Mouse (Mus musculus) heart, adult 11 months (tissue): ENCODE data around the gene Nradd.

ENCODE experiments used
- DNase-seq: peaks from one replicate; pipeline ENCODE4 v3.0.0; 2022

The Nradd gene

DNA sequence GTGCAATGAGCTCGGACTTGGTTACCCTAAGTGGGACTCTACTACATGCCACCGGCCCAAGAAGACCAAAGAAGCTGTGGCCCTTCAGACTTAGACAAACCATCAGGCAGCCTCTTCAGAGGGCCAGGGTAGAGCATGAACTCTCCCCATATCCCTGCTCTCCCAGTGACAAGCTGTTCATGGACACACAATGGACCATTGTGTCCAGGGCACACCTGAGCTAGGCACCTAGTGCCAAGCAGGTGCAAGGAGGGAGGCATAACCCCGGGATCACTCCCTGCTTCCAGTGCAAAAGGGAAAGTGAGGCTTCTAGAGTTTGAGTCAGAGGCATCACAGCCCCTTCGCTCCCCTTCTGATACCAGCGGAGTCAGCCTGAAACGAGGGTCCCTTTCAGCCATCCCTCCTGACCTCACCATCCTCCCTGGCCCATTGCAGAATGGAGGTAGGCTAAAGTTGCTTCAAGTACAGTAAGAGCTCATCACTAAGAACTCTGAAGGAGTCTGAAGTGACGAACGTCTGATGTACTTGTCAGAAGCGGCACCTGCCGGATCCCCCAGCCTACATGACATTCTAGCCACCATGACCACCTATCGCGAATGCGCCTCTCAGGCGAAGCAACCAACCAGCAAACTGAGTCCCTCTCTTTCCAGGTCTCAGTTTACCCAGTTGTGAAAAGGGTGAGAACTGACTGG is 28.9 kb upstream of the Nradd start:
- DNase-seq: peak; percentile 94

- peak; percentile 97 for DNase-seq
These were observed 27.9 kb upstream of the Nradd start for GRCm38 (mm10) chr9:110651931-110652722.

DNA sequence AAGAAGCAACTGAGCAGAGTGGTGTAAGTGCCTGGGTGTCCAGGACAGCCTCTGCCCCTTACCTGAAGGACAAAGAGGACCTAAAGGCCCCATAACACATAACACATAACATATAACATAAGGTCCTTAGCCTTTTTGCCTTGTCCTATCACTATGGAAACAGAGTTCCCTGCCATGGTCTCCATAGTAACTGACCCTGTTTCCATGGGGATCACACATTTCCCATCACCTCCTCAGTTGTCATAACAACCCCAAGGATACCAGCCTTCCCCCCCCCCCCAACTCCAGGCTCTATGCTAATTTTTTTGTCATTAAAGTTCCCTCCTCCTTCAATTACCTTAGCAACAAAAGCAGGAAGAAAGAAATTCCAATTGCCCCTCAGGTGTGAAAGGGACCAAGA is 25.5 kb upstream of the Nradd start:
- no peak for DNase-seq

- peak; percentile 94 for DNase-seq
These were observed 21.0 kb upstream of the Nradd start for GRCm38 (mm10) chr9:110645219-110645618.

DNA sequence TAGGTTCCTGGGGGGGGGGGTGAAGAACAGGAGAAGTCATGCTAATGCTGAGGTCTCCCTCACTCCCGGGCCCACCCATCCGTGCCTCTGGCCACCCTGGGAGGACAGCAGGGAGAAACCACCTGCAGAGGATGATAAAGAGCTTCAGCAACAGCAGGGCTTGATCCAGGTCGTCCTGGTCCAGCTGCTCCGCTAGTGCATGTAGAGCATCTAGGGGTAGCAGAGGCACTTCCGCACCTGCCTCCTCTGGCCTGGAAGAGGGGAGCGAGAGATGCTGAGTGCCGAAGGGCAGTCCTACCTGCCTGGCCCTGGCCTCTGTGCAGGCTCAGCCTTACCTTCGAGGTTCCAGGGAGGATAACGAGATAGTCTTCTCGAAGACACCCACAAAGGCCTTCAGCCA is 20.0 kb upstream of the Nradd start:
- DNase-seq: no peak

DNA sequence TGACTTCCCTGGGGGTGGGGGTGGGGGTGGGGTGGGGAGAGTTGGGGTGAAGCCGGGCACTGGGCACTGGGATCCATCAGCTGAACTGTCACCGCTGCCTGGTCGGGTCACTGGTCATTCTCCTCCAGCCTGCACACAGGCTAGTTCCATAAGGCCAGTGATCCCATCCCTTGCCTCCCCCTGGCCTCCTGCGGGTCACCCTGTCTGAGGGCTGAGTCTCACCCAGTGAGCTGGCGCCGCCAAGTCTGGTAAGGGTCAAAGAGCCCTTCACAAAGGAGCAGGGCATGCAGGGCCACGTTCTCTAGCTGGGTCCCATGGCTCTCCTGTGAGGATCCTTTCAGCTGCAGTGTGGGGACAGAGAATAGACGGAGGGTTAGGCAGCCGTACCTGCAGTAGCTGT is 19.5 kb upstream of the Nradd start:
- DNase-seq: no peak

- DNase-seq: no peak
These were observed 18.7 kb upstream of the Nradd start for GRCm38 (mm10) chr9:110642812-110643524.

GRCm38 (mm10) chr9:110641006-110641405 is 16.8 kb upstream of the Nradd start:
- DNase-seq: no peak

DNA sequence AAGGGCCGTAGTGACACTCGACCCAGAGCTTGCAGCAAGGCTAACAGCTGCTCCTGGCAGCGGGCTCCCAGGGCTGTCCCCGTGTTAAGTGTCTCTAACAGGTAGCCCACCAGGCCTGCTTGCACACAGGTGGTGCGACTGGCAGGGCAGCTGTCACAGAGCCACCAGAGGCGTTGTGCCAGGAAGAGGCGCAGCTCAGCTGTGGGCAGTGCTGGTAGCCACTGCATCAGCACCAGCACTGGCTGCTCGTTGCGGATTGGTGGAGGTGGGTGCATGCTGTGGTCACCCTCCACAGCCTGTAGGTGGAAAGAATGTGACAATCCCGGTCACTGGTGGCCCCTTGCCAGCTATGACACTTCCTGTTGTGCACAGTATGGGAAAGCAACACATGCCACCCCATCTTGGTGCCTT is 14.4 kb upstream of the Nradd start:
- no peak for DNase-seq

- peak; percentile 96 for DNase-seq
These were observed 11.0 kb upstream of the Nradd start for GRCm38 (mm10) chr9:110635225-110635624.

GRCm38 (mm10) chr9:110633882-110634281 is 9.6 kb upstream of the Nradd start:
- no peak for DNase-seq

DNA sequence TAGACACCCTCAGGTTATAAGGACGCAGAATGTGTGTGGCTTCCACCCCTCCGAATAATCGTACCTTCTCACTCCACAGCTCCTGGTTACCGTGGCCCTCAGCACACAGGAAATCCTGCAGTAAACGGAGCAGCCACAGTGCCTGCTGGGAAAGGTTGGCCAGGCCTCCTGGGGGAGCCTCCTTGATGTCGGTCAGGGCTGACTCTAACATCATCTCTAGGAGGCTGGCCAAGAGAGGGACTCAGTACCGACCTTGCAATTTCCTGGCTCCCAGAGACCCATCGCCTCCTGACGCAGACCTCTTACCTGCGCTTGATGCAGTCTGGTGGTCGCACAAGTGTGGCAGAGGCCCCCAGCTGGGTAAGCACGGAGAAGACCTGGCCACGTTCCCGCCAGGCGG is 8.4 kb upstream of the Nradd start:
- no peak for DNase-seq

- no peak for DNase-seq
These were observed 7.5 kb upstream of the Nradd start for GRCm38 (mm10) chr9:110631651-110632275.

GRCm38 (mm10) chr9:110631191-110631590 is 6.9 kb upstream of the Nradd start:
- no peak for DNase-seq

- no peak for DNase-seq
These were observed 5.9 kb upstream of the Nradd start for GRCm38 (mm10) chr9:110630171-110630570.

DNA sequence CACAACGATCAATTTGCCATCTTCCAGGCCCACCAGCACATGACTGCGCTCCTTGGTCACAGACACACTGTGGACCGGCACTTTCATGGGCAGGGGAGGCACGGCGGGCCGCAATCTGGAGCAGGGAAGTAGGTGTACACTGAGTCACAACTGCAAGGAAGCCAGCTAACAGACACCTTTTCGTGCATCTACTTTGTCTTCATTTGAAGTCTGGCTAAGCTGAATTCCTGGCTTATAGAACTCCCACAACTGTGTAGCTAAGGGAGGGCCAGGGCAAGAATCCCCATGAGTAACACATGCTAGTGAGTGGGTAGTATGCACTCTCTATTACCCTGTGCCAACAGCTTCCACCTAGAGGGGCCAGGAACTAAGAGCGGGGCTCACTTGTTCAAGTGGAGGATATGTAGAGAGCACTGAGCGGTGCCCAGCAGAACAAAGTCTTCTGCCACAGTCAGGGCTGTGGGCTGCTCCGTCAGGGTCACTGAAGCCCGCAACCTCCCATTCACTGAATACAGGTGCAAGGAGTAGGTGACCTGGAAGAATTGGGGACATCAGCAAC is 1.2 kb upstream of the Nradd start:
- DNase-seq: peak; percentile 83

GRCm38 (mm10) chr9:110623416-110624195 is 646 bp downstream of the Nradd start:
- peak; percentile 88 for DNase-seq

DNA sequence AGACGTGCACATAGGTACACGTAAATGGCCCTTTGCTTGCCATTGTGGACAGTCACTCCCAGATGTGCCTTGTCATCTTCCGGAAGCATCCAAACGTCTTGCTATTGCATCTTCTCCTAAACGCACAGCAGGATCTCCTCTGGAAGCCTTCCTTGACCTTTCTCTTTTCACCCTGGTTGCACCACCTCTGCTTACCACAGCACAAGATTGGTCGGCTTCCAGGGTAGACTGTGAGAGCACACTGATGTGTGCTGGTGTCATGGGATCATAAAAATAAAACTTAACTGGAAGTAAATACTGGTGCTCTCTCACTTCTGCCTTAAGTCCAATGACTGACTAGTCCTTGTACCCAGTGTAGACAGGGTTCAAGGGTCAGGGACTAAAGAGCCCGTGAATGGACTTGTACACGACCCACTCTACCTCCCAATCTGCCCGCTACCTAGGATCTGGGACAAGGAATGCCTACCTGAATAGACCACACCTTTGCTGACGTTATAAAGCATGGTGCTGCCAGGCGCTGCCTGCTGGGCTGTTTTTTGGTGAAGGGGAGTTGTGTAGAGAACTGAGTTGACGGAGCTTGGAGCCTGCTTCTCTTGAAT is 1.5 kb downstream of the Nradd start:
- DNase-seq: peak; percentile 87

- peak; percentile 87 for DNase-seq
These were observed 3.6 kb downstream of the Nradd start for GRCm38 (mm10) chr9:110620685-110621084.

DNA sequence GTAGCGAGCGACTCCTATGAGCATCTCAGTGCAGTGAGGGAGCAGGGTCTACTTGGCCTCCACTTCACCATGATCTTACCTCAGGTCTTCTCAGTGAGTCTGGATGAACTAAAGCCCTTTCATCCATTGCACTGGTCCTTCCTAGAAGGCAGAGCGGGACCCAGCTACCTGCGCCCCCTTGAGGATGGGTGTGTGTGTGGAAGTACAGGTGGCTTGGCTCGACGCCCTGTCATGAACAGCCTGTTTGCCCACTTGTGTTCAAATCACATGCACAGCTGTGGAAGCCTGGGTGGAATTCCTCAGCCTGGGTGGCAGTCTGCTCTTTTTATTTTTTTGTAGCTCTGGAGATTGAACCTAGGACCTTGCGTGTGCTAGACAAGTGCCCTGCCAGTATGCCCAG is 4.1 kb downstream of the Nradd start:
- DNase-seq: no peak

GRCm38 (mm10) chr9:110617081-110617480 is 7.2 kb downstream of the Nradd start:
- DNase-seq: peak; percentile 96

- DNase-seq: peak; percentile 89
These were observed 12.8 kb downstream of the Nradd start for GRCm38 (mm10) chr9:110611471-110611870.
